Mouse (Mus musculus) thymus, postnatal 36 days (tissue): ENCODE measurements around the gene Gm10638.
A peak's percentile ranks its signal among the peaks of the same experiment; 100 is the strongest.

Source experiments
- DNase-seq, 2 experiments: peaks; one replicate each; pipeline ENCODE4 v3.0.0; 2022; ENCODE audit warnings: mixed read lengths in 2 of 2

The Gm10638 gene

DNA sequence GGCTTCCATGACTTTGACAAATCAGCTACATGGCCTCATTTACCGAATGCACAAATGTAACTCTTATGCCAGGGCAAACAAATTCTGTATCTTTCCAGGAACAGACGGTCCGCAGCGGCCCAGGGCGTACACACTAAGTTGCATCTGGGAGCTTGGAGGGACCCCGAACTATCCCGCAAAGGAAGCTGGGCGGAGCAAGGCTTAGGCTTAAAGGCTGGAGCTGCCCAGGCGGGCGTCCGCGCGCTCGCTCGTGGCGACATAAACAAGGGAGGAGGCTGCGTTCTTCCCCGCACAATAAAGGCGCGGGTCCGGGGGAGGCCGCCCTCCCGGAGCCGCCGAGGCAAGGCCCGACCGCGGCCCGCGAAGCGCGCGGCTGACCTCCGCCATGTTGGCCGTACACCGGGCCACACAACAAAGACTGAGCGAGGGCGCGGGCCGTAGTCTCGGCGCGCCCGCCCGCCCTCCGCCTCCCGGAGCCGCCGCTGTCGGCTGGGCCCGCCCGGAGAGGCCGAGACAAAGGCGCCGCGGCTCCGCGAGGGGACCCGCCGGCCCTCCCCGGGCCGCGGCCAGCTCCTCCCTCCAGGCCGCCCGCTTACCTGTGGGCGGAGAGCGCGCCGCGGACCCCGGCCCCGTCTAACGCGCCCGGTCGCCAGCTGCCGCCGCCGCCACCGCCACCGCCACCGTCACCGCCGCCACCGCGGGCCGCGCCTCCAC, at the start of gene Gm10638, which contains the start of gene Siah1a:
Gene Gm10638, plus strand, starts transcription at position 479 of the 714 bp plus-strand sequence.
Gene Siah1a, minus strand, starts transcription at position 714 of the 714 bp plus-strand sequence.
- DNase-seq: peak; percentile 64 to 65

GRCm38 (mm10) chr8:86695703-86696102, 49.8 kb upstream of the Gm10638 start:
- no peak for DNase-seq

DNA sequence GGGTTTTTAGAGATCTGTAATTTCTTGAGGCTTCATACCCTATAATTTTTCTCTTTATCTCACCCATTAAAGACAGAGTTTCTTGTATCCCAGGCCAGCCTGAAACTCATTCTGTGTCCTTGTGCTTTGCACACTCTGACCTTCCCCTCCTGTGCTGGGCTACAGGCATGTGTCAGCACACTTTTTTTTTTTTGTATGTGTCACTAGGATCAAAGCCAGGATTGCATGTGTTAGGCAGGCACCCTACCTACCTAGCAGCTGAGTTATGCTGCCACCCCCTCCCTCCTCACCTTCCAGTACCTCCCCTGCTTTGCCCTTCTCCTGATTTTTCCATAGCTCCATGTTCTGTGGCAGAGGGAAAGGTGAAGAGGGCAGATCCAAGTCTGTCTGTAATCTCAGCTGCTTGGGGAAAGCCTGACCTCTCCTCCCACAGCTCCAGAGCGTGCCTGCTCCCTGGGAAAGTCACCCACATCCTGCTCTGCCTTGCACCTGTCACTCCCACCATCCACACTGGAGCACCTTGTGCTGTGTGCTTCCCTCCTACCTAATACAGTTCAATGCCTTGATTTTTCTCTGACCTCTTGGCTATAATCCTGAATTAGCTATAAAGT, 46.6 kb upstream of the Gm10638 start:
- DNase-seq: no peak

DNA sequence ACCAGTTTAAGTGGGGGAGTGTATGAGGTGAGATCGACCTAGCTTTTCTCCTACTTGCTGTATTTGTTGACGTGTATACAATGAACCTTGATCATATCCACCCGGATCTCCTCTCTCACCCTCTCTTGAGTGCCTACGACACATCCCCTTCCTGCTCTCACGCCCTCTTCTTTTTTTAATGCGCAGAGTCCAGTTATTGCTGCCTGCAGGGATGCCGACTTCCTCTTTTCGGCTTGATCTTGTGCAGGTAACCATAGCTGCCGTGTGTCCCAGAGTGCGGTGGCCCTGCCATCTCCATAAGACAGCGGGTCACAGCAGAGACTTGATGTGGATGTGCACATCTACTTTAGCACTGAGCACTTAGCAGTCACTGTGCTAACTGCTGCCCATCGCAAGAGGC, 46.0 kb upstream of the Gm10638 start:
- DNase-seq: no peak

DNA sequence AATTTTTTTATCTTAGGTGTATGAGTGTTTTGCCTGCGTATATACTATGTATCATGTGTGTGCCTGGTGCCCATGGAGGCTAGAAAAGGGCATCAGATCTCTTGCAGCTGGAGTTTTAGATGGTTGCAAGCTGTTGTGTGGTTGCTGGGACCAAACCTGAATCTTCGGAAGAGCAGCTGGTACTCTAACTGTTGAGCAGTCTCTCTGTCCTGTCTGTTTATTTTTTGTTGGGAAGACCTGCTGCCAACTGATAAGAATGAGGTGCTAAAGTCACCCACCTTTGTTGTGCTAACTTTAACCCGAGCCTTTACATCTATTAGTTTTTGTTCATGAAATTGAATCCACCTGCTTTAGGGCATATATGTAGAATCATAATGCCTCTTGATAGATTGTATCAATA, 43.0 kb upstream of the Gm10638 start:
- DNase-seq: no peak

- no peak for DNase-seq
Observed at GRCm38 (mm10) chr8:86705317-86705716, 40.2 kb upstream of the Gm10638 start.

GRCm38 (mm10) chr8:86706756-86707155, 38.7 kb upstream of the Gm10638 start:
- peak; percentile 48 to 60 for DNase-seq

DNA sequence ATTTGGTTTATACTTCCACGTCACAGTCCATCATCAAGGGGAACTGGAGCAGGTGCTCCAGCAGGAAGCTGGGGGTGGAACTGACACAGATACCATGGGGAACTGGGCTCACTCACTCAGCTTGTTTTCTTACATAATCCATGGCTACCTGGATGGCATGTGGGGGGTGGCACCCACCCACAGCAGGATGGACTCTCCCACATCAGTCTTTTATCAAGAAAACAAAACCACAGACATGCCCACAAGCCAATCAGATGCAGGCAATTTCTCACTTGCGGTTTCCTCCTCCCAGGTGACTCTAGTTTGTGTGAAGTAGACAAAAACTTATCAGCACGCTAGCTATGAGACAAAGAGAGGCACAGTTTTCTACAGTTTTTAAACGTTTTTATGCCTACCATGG, 37.6 kb upstream of the Gm10638 start:
- peak; percentile 82 to 85 for DNase-seq

- no peak for DNase-seq
Observed at GRCm38 (mm10) chr8:86712594-86712993, 32.9 kb upstream of the Gm10638 start.

GRCm38 (mm10) chr8:86713407-86714188, 31.9 kb upstream of the Gm10638 start:
- DNase-seq: no peak

GRCm38 (mm10) chr8:86718332-86718994, 27.0 kb upstream of the Gm10638 start:
- no peak for DNase-seq

GRCm38 (mm10) chr8:86719368-86719767, 26.1 kb upstream of the Gm10638 start:
- no peak for DNase-seq

DNA sequence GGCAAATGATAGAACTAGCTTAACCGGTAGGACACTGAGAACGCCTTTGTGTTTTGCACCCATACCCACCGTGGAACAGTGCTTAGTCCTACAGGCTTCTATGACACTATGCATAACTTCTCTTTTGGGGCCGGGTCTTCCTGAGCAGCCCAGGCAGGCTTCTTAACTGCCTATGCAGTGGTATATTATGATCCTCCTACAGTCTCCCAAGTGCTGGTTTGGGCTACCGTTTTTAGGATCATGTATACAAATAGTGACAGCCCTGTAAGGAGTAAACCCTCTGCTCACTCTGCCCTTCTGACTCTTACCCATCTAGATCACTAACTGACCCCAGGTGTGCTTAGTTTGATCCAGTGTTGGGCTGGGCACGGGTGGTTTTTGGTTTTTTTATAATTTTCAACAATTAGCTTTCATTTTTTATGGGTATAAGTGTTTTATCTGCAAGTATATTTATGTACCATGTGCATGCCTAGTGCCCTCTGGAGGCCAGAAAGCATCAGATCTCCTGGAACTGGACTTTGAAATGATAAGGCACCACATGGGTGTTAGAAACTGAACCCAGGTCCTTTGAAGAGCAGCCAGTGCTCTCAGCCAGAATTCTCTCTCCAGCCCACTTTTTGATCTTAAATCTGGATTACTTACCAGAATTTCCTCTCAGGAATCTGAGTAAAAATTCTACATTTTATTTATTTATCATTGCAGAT, 24.6 kb upstream of the Gm10638 start:
- DNase-seq: no peak

DNA sequence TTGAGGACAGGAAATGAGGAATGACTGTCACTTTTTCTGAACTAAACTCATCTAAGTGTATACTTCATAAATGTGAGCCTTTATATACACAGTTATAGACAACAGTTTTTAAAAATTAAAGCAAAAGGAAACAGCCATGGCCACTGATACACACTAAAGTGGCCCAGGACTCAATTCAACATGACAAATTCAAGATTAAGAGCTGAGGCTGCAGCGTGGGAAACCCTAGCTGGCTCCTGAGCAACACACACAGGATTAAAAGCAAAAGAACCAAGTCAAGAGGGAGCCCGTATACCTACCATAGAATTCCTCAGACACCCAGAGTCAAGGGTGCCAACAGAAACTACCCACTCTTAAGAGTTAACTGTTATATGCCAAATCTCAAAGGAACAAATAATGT, 24.0 kb upstream of the Gm10638 start:
- DNase-seq: no peak

DNA sequence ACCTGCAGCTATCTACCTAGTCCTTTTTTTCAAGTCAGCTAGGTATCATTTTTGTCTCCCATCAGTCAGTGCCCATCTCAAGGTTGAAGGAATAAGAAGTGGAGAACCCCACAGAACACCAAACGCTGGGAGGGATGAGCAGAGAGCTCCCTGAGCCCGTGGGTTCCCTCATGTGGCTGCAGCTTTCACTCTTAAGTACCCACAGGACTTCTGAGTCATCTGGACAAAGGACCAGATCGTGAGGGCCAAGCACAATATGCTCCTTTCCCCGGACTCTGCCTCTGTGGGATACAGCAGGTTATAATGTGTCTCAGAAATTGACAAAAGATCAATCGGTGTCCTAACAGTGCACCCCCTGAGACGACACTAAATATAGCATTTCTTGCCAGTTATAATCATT, 18.5 kb upstream of the Gm10638 start:
- no peak for DNase-seq

- DNase-seq: no peak
Observed at GRCm38 (mm10) chr8:86728224-86728950, 17.1 kb upstream of the Gm10638 start.

- DNase-seq: no peak
Observed at GRCm38 (mm10) chr8:86730303-86730702, 15.2 kb upstream of the Gm10638 start.

DNA sequence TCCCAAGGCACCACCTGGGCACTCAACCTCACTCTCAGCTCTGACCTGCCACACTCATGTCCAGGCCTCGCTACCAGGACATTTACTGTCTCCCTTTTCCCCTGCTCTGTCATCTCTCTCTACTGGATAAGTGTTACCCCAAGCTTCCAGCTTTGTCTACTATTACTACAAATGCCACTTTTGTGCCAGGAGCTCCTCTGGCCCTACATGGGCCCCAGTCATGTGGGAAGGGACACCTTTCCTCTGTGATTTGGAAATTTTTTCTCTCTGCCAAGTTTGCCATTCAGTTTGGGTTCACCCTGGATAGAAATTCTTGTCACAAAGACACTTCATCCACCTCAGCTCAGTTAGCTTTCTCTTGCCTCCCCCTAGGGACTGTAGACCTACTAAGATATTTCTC, 14.6 kb upstream of the Gm10638 start:
- DNase-seq: no peak

DNA sequence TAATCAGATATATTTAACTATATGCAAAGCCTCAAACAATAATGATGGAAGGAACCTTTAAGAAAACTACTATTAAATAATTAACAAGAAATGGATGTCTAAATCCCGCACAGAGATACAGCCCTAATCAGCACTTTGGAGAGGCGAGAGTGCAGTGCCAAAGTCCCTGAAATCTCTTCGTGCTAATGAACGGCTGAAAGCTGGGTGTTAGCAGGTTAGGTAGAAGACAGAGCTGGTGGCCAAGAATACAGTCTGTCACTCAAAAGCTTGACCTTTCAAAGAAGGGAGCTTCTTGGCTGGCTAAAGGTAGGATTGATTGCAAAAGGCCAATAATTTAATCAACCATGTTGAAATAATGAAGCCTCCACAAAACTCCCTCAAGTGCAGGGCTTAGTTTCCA, 11.3 kb upstream of the Gm10638 start:
- no peak for DNase-seq

DNA sequence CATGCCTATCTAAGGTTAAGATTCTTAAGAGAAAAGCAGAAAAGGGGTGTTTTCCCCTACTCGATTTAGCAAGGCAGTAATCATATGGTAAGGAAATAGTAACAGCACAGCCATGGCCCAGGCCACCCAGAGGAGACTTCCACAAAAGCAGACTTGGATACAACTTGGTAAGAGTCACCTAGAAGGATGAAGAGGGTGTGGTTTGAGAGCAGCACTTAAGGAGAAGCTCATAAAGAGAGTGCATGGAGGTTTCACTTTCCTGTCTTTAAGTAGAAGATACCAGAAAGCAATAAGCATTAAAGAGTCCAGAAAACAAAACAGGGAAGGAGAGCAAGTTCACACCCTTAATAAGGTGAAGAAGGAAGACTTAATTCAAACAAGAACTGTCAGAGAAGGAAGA, 10.5 kb upstream of the Gm10638 start:
- DNase-seq: no peak

- no peak for DNase-seq
Observed at GRCm38 (mm10) chr8:86735446-86736111, 9.9 kb upstream of the Gm10638 start.
